Mouse (Mus musculus): ENCODE measurements around the gene Gast.
A peak's percentile ranks its signal among the peaks of the same experiment; 100 is the strongest.
"Not testable (repeated sequence)": the region's sequence is repeated elsewhere in the genome, so short reads cannot be mapped to it uniquely, and the experiment has no call there.

Gene Gast

GRCm38 (mm10) chr11:100333944-100334457, at the start of gene Gast:
TSS of gene Gast (plus strand) at chr11:100334407.
- DNase-seq, result no peak

- DNase-seq, result no peak
These were observed 49.2 kb upstream of the Gast start for GRCm38 (mm10) chr11:100284988-100285387.

- no peak for DNase-seq
These were observed 47.2 kb upstream of the Gast start for GRCm38 (mm10) chr11:100287024-100287423.

GRCm38 (mm10) chr11:100288942-100289341, 45.3 kb upstream of the Gast start:
- no peak for DNase-seq

GRCm38 (mm10) chr11:100290235-100290634, 44.0 kb upstream of the Gast start:
- DNase-seq, result no peak

GRCm38 (mm10) chr11:100292884-100293283, 41.3 kb upstream of the Gast start:
- no peak for DNase-seq

- peak; percentile 92 for DNase-seq
These were observed 38.9 kb upstream of the Gast start for GRCm38 (mm10) chr11:100295308-100295707.

GRCm38 (mm10) chr11:100297801-100298200, 36.4 kb upstream of the Gast start:
- peak; percentile 22 for DNase-seq

- peak; percentile 72 for DNase-seq
These were observed 35.8 kb upstream of the Gast start for GRCm38 (mm10) chr11:100298274-100299036.

- peak; percentile 61 for DNase-seq
These were observed 33.9 kb upstream of the Gast start for GRCm38 (mm10) chr11:100300293-100300692.

- no peak for DNase-seq
These were observed 32.9 kb upstream of the Gast start for GRCm38 (mm10) chr11:100301292-100301691.

GRCm38 (mm10) chr11:100307900-100308299, 26.3 kb upstream of the Gast start:
- no peak for DNase-seq

- not testable (repeated sequence) for DNase-seq
These were observed 25.5 kb upstream of the Gast start for GRCm38 (mm10) chr11:100308672-100309071.

GRCm38 (mm10) chr11:100311656-100312055, 22.6 kb upstream of the Gast start:
- no peak for DNase-seq

- no peak for DNase-seq
These were observed 22.0 kb upstream of the Gast start for GRCm38 (mm10) chr11:100312096-100312679.

GRCm38 (mm10) chr11:100313424-100313823, 20.8 kb upstream of the Gast start:
- no peak for DNase-seq

GRCm38 (mm10) chr11:100315439-100315838, 18.8 kb upstream of the Gast start:
- DNase-seq, result no peak

GRCm38 (mm10) chr11:100317826-100318380, 16.3 kb upstream of the Gast start:
- no peak for DNase-seq

GRCm38 (mm10) chr11:100318529-100319451, 15.4 kb upstream of the Gast start:
- no peak for DNase-seq

- peak; percentile 100 for DNase-seq
These were observed 14.6 kb upstream of the Gast start, which contains the start of gene Eif1 for GRCm38 (mm10) chr11:100319492-100320171. TSS of gene Eif1 (plus strand) at chr11:100319885.

GRCm38 (mm10) chr11:100320172-100320630, 14.0 kb upstream of the Gast start:
- peak; percentile 98 for DNase-seq

All from embryo, embryonic 11 days (tissue).